Mouse (Mus musculus) stomach, embryonic 16.5 days (tissue): ENCODE results near the gene Slc12a9. TPM values are rescaled to one million over a fixed set of nuclear protein-coding genes. Genes with fewer than 3 reads are reported as not detected.
A peak's percentile ranks its signal among the peaks of the same experiment; 100 is the strongest.

Source experiments
- ATAC-seq: fragments of 200-750 bp; cut with Nextera tagmentation; 2 replicates; pipeline ENCODE4 v1.8.0; 2017; ENCODE audit warnings: moderate number of reproducible peaks, moderate TSS enrichment; ENCODE audit not compliant: insufficient read depth, low FRiP score
- H3K27ac ChIP-seq: fragments of 300-500 bp; sonication (generic); 2 replicates; pipeline ENCODE4 v1.5.1; 2014; ENCODE audit warnings: low read length
- H3K27me3 ChIP-seq: fragments of 300-500 bp; sonication (generic); 2 replicates; pipeline ENCODE4 v1.6.1; 2014; ENCODE audit warnings: low read length, control low read depth, mixed read lengths; ENCODE audit not compliant: control insufficient read depth, insufficient read depth
- H3K36me3 ChIP-seq: fragments of 300-500 bp; sonication (generic); 2 replicates; pipeline ENCODE4 v1.6.1; 2014; ENCODE audit warnings: low read length; ENCODE audit not compliant: control insufficient read depth, insufficient read depth
- H3K4me1 ChIP-seq: fragments of 300-500 bp; sonication (generic); 2 replicates; pipeline ENCODE4 v1.6.1; 2014; ENCODE audit warnings: low read length, control low read depth, mixed read lengths; ENCODE audit not compliant: control insufficient read depth, insufficient read depth
- H3K4me2 ChIP-seq: fragments of 300-500 bp; sonication (generic); 2 replicates; pipeline ENCODE4 v1.6.1; 2014; ENCODE audit warnings: low read depth, low read length, mixed read lengths
- H3K4me3 ChIP-seq: fragments of 300-500 bp; sonication (generic); replicated peaks from 2 replicates; pipeline ENCODE4 v1.5.1; 2014; ENCODE audit warnings: mild to moderate bottlenecking, low read length
- H3K9ac ChIP-seq: fragments of 300-500 bp; sonication (generic); 2 replicates; pipeline ENCODE4 v1.6.1; 2014; ENCODE audit warnings: low read length
- H3K9me3 ChIP-seq: fragments of 300-500 bp; sonication (generic); replicated peaks from 2 replicates; pipeline ENCODE4 v1.6.1; 2016; ENCODE audit warnings: low read length, control low read depth; ENCODE audit not compliant: control insufficient read depth
- WGBS: fragments of 180-500 bp; shearing (Covaris S2); extraction: QIAGEN DNeasy Blood & Tissue Kit; methylation state at CpG from one replicate; pipeline ENCODE4 v1.1.7; 2014; 5-methylcytosine and 5-hydroxymethylcytosine counted together
- polyA plus RNA-seq: library from polyadenylated mRNA; unstranded; fragments of >200 nt; fragmentation: Nextera tagmentation; extraction: Ambion mirVana; gene quantifications from 2 replicates; pipeline ENCODE4 v1.2.1, GENCODE M21; 2015

The Slc12a9 gene
- polyA plus RNA-seq, 1 experiment from 2014 or later: 13.7 TPM

- Histone ChIP-seq H3K36me3 (peaks cover 8% of the 10 kb centered on the region), H3K27me3 (no peaks in the 10 kb centered on the region), H3K9me3 (no peaks in the 10 kb centered on the region), H3K4me1 (peaks cover 35% of the 10 kb centered on the region), H3K4me2 (peak within 1 kb of the TSS; percentile 89), H3K9ac (peak within 1 kb of the TSS; percentile 96), H3K27ac (peak within 1 kb of the TSS; percentile 98), H3K4me3 (peak within 1 kb of the TSS; percentile 93)
- ATAC-seq: peak; percentile 96
- WGBS: under 1% methylated on average over 32 of the region's 32 CpGs
Measured at GRCm38 (mm10) chr5:137349384-137350204, 16.2 kb upstream of the Slc12a9 start, which contains the start of gene Ephb4. Gene Ephb4, plus strand, starts transcription at chr5:137350109.

- peak; percentile 6; the same call in 1 of the 2 replicates for ATAC-seq
- Histone ChIP-seq H3K4me2 (peak overlapping the region; percentile 89), H3K27me3 (no peaks in the 10 kb centered on the region), H3K4me1 (peaks cover 35% of the 10 kb centered on the region), H3K9ac (peak overlapping the region; percentile 96), H3K36me3 (no peaks in the 10 kb centered on the region), H3K4me3 (peak overlapping the region; percentile 93), H3K9me3 (no peaks in the 10 kb centered on the region), H3K27ac (peak overlapping the region; percentile 94)
- 4% methylated on average over 33 of the region's 33 CpGs for WGBS
Measured at GRCm38 (mm10) chr5:137348482-137349383, 15.3 kb upstream of the Slc12a9 start.

- H3K4me1 ChIP-seq: peaks cover 35% of the 10 kb centered on the region
- H3K9ac ChIP-seq: no peak overlapping the region
Measured at GRCm38 (mm10) chr5:137347856-137348255, 14.5 kb upstream of the Slc12a9 start.

DNA sequence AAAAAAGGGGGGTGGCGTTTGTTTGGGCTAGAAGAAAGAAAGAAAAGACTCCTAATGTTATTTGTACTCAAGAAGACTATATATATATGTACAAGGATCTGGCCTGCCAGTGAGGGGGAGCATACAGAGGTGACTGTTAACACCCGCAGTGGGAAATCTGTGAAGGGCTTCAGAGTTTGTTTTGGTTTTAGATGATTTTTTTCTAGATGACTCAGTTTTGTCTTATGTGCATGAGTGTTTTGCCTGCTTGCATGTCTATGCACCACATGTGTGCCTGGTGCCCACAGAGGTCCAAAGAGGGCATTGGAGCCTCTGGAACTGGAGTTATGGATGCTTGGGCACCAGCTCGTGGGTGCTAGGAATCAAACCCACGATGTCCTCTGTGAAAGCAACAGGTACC is 13.6 kb upstream of the Slc12a9 start:
- Histone ChIP-seq H3K9me3 (no peaks in the 10 kb centered on the region), H3K27me3 (no peaks in the 10 kb centered on the region), H3K27ac (peak overlapping the region; percentile 75), H3K9ac (no peak overlapping the region), H3K4me2 (no peak overlapping the region), H3K4me1 (peaks cover 26% of the 10 kb centered on the region), H3K36me3 (no peaks in the 10 kb centered on the region), H3K4me3 (no peak overlapping the region)
- 74% methylated on average over 4 of the region's 4 CpGs for WGBS
- ATAC-seq: no peak

More at GRCm38 (mm10) chr5:137347856-137348255, 14.5 kb upstream of the Slc12a9 start:
- Histone ChIP-seq H3K4me3 (no peak overlapping the region), H3K36me3 (no peaks in the 10 kb centered on the region), H3K27ac (peak overlapping the region; percentile 94), H3K27me3 (no peaks in the 10 kb centered on the region), H3K4me2 (peak overlapping the region; percentile 89; the same call in 1 of the 2 replicates), H3K9me3 (no peaks in the 10 kb centered on the region)
- WGBS: 24% methylated on average over 7 of the region's 7 CpGs
- no peak for ATAC-seq

- no peak overlapping the region for H3K4me3 ChIP-seq
- ATAC-seq: no peak
Measured at GRCm38 (mm10) chr5:137346388-137346787, 13.0 kb upstream of the Slc12a9 start.

GRCm38 (mm10) chr5:137345821-137346220 is 12.4 kb upstream of the Slc12a9 start:
- Histone ChIP-seq H3K4me3 (no peak overlapping the region), H3K4me1 (peaks cover 22% of the 10 kb centered on the region), H3K36me3 (no peaks in the 10 kb centered on the region), H3K9ac (no peak overlapping the region), H3K4me2 (peak overlapping the region; percentile 31), H3K27me3 (no peaks in the 10 kb centered on the region), H3K9me3 (no peaks in the 10 kb centered on the region), H3K27ac (peak overlapping the region; percentile 75)
- peak; percentile 46 for ATAC-seq
- WGBS: 15% methylated on average over 9 of the region's 9 CpGs

More at GRCm38 (mm10) chr5:137346388-137346787, 13.0 kb upstream of the Slc12a9 start:
- Histone ChIP-seq H3K36me3 (no peaks in the 10 kb centered on the region), H3K4me2 (peak overlapping the region; percentile 31), H3K27ac (peak overlapping the region; percentile 75), H3K9me3 (no peaks in the 10 kb centered on the region), H3K9ac (no peak overlapping the region), H3K27me3 (no peaks in the 10 kb centered on the region), H3K4me1 (peaks cover 22% of the 10 kb centered on the region)
- 45% methylated on average over 1 of the region's 1 CpGs for WGBS

DNA sequence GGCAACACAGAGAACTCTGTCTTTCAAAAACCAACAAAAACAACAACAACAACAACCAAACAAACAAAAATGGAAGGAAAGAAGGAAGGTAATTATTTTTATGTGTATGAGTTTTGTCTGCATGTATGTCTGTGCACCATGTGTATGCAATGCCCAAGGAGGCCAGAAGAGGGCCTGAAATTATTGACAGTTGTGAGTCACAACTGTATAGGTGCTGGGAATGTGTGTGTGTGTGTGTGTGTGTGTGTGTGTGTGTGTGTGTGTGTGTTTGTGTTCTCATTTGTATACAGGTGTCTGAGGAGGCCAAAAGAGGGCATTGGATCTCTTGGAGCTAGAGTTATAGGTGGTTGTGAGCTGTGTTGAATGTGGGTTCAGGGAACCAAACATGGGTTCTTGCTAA is 10.5 kb upstream of the Slc12a9 start:
- no peak for ATAC-seq
- Histone ChIP-seq H3K27me3 (no peaks in the 10 kb centered on the region), H3K9me3 (no peaks in the 10 kb centered on the region), H3K4me3 (no peak overlapping the region), H3K36me3 (no peaks in the 10 kb centered on the region), H3K4me2 (no peak overlapping the region), H3K27ac (no peak overlapping the region), H3K9ac (no peak overlapping the region), H3K4me1 (peaks cover 29% of the 10 kb centered on the region)

DNA sequence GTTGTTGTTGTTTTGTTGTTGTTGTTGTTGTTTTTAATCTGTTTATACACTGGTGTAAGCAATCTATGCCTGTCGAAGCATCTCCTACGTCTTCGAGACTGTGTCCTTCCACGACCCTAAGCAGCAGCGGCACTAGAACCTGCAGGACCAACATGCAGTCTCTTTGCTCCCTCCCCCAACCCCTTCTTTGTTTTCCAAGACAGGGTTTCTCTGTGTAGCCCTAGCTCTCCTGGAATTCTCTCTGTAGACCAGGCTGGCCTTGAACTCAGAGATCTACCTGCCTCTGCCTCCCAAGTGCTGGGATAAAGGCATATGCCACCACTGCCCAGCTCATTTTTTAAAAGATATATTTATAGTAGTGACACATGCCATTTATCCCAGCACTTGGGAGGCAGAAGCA is 10.0 kb upstream of the Slc12a9 start:
- no peaks in the 10 kb centered on the region for H3K9me3 ChIP-seq
- H3K36me3 ChIP-seq: no peaks in the 10 kb centered on the region
- H3K4me2 ChIP-seq: no peak overlapping the region
- H3K4me3 ChIP-seq: no peak overlapping the region
- H3K9ac ChIP-seq: no peak overlapping the region
- peaks cover 28% of the 10 kb centered on the region for H3K4me1 ChIP-seq
- ATAC-seq: no peak
- WGBS: 94% methylated on average over 5 of the region's 5 CpGs
- no peak overlapping the region for H3K27ac ChIP-seq
- H3K27me3 ChIP-seq: no peaks in the 10 kb centered on the region
